Mouse (Mus musculus): ENCODE measurements at regions not wholly inside any gene's neighbourhood (a gene's known extent, or its start where the extent isn't known, plus 50 kb on each side); places are given as distances from the start of the nearest gene placed in this dataset.

- no peaks in the 10 kb centered on the region for H3K27me3 ChIP-seq (ENCODE audit: control insufficient read depth)
- no peaks in the 10 kb centered on the region for H3K36me3 ChIP-seq (ENCODE audit: control insufficient read depth)
- no peaks in the 10 kb centered on the region for H3K9me3 ChIP-seq (ENCODE audit: control insufficient read depth, low read length)
- no peaks in the 10 kb centered on the region for H3K4me1 ChIP-seq (ENCODE audit: control insufficient read depth)
- no peak for TF ChIP-seq TAL1 (IDR thresholded peaks at IDR 0.05; ENCODE audit: low read length)
- TF ChIP-seq GATA1 (IDR thresholded peaks at IDR 0.05; ENCODE audit: low read length): no peak
- H3K4me3 ChIP-seq (replicated peaks): no peak overlapping the region
Observed at GRCm38 (mm10) chr8:89563544-89563943, 519.6 kb upstream of the Sall1 start.

- Histone ChIP-seq H3K4me3 (replicated peaks) (no peak overlapping the region), H3K4me1 (ENCODE audit: control insufficient read depth) (no peaks in the 10 kb centered on the region), H3K9me3 (ENCODE audit: control insufficient read depth, low read length) (no peaks in the 10 kb centered on the region), H3K36me3 (ENCODE audit: control insufficient read depth) (no peaks in the 10 kb centered on the region), H3K27me3 (ENCODE audit: control insufficient read depth) (no peaks in the 10 kb centered on the region)
- TF ChIP-seq GATA1 (IDR thresholded peaks at IDR 0.05; ENCODE audit: low read length) (no peak), TAL1 (IDR thresholded peaks at IDR 0.05; ENCODE audit: low read length) (no peak)
Observed at GRCm38 (mm10) chr8:89562597-89562996, 518.6 kb upstream of the Sall1 start.

- Histone ChIP-seq H3K36me3 (ENCODE audit: control insufficient read depth) (no peaks in the 10 kb centered on the region), H3K4me1 (ENCODE audit: control insufficient read depth) (no peaks in the 10 kb centered on the region), H3K4me3 (replicated peaks) (no peak overlapping the region), H3K27me3 (ENCODE audit: control insufficient read depth) (no peaks in the 10 kb centered on the region), H3K9me3 (ENCODE audit: control insufficient read depth, low read length) (no peaks in the 10 kb centered on the region)
- TF ChIP-seq GATA1 (IDR thresholded peaks at IDR 0.05; ENCODE audit: low read length): no peak
- TF ChIP-seq TAL1 (IDR thresholded peaks at IDR 0.05; ENCODE audit: low read length): no peak
Observed at GRCm38 (mm10) chr8:89541231-89541630, 497.3 kb upstream of the Sall1 start.

- no peaks in the 10 kb centered on the region for H3K36me3 ChIP-seq (ENCODE audit: control insufficient read depth)
- H3K9me3 ChIP-seq (ENCODE audit: control insufficient read depth, low read length): no peaks in the 10 kb centered on the region
- H3K27me3 ChIP-seq (ENCODE audit: control insufficient read depth): no peaks in the 10 kb centered on the region
- no peaks in the 10 kb centered on the region for H3K4me1 ChIP-seq (ENCODE audit: control insufficient read depth)
- TF ChIP-seq TAL1 (IDR thresholded peaks at IDR 0.05; ENCODE audit: low read length) (no peak), GATA1 (IDR thresholded peaks at IDR 0.05; ENCODE audit: low read length) (no peak)
- no peak overlapping the region for H3K4me3 ChIP-seq (replicated peaks)
Observed at GRCm38 (mm10) chr8:89534605-89535004, 490.6 kb upstream of the Sall1 start.

GRCm38 (mm10) chr8:89525041-89525440 lies 481.1 kb upstream of the Sall1 start:
- no peaks in the 10 kb centered on the region for H3K27me3 ChIP-seq (ENCODE audit: control insufficient read depth)

GRCm38 (mm10) chr8:89523336-89523735 lies 479.4 kb upstream of the Sall1 start:
- Histone ChIP-seq H3K36me3 (ENCODE audit: control insufficient read depth) (no peaks in the 10 kb centered on the region), H3K9me3 (ENCODE audit: control insufficient read depth, low read length) (no peaks in the 10 kb centered on the region), H3K4me3 (replicated peaks) (no peak overlapping the region), H3K27me3 (ENCODE audit: control insufficient read depth) (no peaks in the 10 kb centered on the region), H3K4me1 (ENCODE audit: control insufficient read depth) (no peaks in the 10 kb centered on the region)
- no peak for TF ChIP-seq TAL1 (IDR thresholded peaks at IDR 0.05; ENCODE audit: low read length)

More at GRCm38 (mm10) chr8:89525041-89525440, 481.1 kb upstream of the Sall1 start:
- H3K9me3 ChIP-seq (ENCODE audit: control insufficient read depth, low read length): no peaks in the 10 kb centered on the region
- no peaks in the 10 kb centered on the region for H3K36me3 ChIP-seq (ENCODE audit: control insufficient read depth)
- no peak overlapping the region for H3K4me3 ChIP-seq (replicated peaks)
- TF ChIP-seq GATA1 (IDR thresholded peaks at IDR 0.05; ENCODE audit: low read length): no peak
- no peak for TF ChIP-seq TAL1 (IDR thresholded peaks at IDR 0.05; ENCODE audit: low read length)
- no peaks in the 10 kb centered on the region for H3K4me1 ChIP-seq (ENCODE audit: control insufficient read depth)

- Histone ChIP-seq H3K4me3 (replicated peaks) (no peak overlapping the region), H3K36me3 (ENCODE audit: control insufficient read depth) (no peaks in the 10 kb centered on the region), H3K4me1 (ENCODE audit: control insufficient read depth) (no peaks in the 10 kb centered on the region), H3K9me3 (ENCODE audit: control insufficient read depth, low read length) (no peaks in the 10 kb centered on the region), H3K27me3 (ENCODE audit: control insufficient read depth) (no peaks in the 10 kb centered on the region)
- TF ChIP-seq TAL1 (IDR thresholded peaks at IDR 0.05; ENCODE audit: low read length): no peak
- no peak for TF ChIP-seq GATA1 (IDR thresholded peaks at IDR 0.05; ENCODE audit: low read length)
Observed at GRCm38 (mm10) chr8:89516602-89517001, 472.6 kb upstream of the Sall1 start.

- Histone ChIP-seq H3K27me3 (ENCODE audit: control insufficient read depth) (no peaks in the 10 kb centered on the region), H3K36me3 (ENCODE audit: control insufficient read depth) (no peaks in the 10 kb centered on the region), H3K4me3 (replicated peaks) (no peak overlapping the region), H3K4me1 (ENCODE audit: control insufficient read depth) (no peaks in the 10 kb centered on the region), H3K9me3 (ENCODE audit: control insufficient read depth, low read length) (no peaks in the 10 kb centered on the region)
- TF ChIP-seq TAL1 (IDR thresholded peaks at IDR 0.05; ENCODE audit: low read length) (no peak), GATA1 (IDR thresholded peaks at IDR 0.05; ENCODE audit: low read length) (no peak)
Observed at GRCm38 (mm10) chr8:89514270-89514669, 470.3 kb upstream of the Sall1 start.

- no peaks in the 10 kb centered on the region for H3K27me3 ChIP-seq (ENCODE audit: control insufficient read depth)
- no peak for TF ChIP-seq GATA1 (IDR thresholded peaks at IDR 0.05; ENCODE audit: low read length)
- no peak for TF ChIP-seq TAL1 (IDR thresholded peaks at IDR 0.05; ENCODE audit: low read length)
- H3K4me1 ChIP-seq (ENCODE audit: control insufficient read depth): no peaks in the 10 kb centered on the region
- no peaks in the 10 kb centered on the region for H3K9me3 ChIP-seq (ENCODE audit: control insufficient read depth, low read length)
- H3K4me3 ChIP-seq (replicated peaks): no peak overlapping the region
- H3K36me3 ChIP-seq (ENCODE audit: control insufficient read depth): no peaks in the 10 kb centered on the region
Observed at GRCm38 (mm10) chr8:89507639-89508038, 463.7 kb upstream of the Sall1 start.

- TF ChIP-seq TAL1 (IDR thresholded peaks at IDR 0.05; ENCODE audit: low read length) (no peak), GATA1 (IDR thresholded peaks at IDR 0.05; ENCODE audit: low read length) (no peak)
- Histone ChIP-seq H3K27me3 (ENCODE audit: control insufficient read depth) (no peaks in the 10 kb centered on the region), H3K9me3 (ENCODE audit: control insufficient read depth, low read length) (peaks cover 5% of the 10 kb centered on the region; the same call in 1 of the 2 replicates), H3K4me3 (replicated peaks) (no peak overlapping the region), H3K36me3 (ENCODE audit: control insufficient read depth) (no peaks in the 10 kb centered on the region), H3K4me1 (ENCODE audit: control insufficient read depth) (no peaks in the 10 kb centered on the region)
Observed at GRCm38 (mm10) chr8:89503545-89504234, 459.7 kb upstream of the Sall1 start.

All from erythroblast, embryonic 14.5 days (primary cell).